Mouse (Mus musculus): ENCODE measurements around the gene Cep131.

- no peak for TF ChIP-seq EP300 (optimal IDR thresholded peaks at IDR 0.05)
- TF ChIP-seq CTCF (IDR thresholded peaks at IDR 0.05; ENCODE audit: low read depth) = no peak
Observed at GRCm38 (mm10) chr11:120112136-120112535, 25.5 kb upstream of the Cep131 start.
